Comparison of ENCODE assay signal across 22 mouse cellular contexts in genomic region chr19:55857328-55857727, GRCm38 (mm10).
DNase-seq lines count a peak whose midpoint lies in the region; ATAC-seq and TF ChIP-seq lines count a peak whose summit lies in the region.
"Had no signal": no experiment of that assay in that cellular context is flagged by ENCODE, and none has a peak within 500 bp of the region (broad histone marks: within the 10 kb centered on the region; RNA-seq: fewer than 3 reads in every experiment).

No protein-coding gene starts in this region.

- no peaks in the 10 kb centered on the region for H3K79me2 ChIP-seq in MEL (ENCODE audit: control insufficient read depth, insufficient read depth, low read length, poor library complexity)

- no peak for DNase-seq in kidney, adult 2 months
- DNase-seq in kidney, adult 9 months = no peak
- no peak for DNase-seq in lung, embryonic 14.5 days
- no peak for DNase-seq in lung, postnatal 4 days
- no peak for DNase-seq in MEL (ENCODE audit: low read depth, low spot score)
- DNase-seq in cerebellum, adult 11 months = no peak
- DNase-seq in layer of hippocampus, postnatal 10 days (ENCODE audit: low spot score in 2 of 2) = no peak
- DNase-seq: adrenal gland, postnatal 14 days; cerebellum, adult 9-10 months; gastrocnemius, postnatal 10 days; kidney, adult 18-20 months; kidney, postnatal 25 days; left cerebral cortex, postnatal 4 days; lung, adult 18-20 months; lung, postnatal 36 days; thymus, adult 2 months had no signal

- TF ChIP-seq RAD21 in MEL (IDR thresholded peaks at IDR 0.05; ENCODE audit: low read depth, low read length) = peak; percentile 19

- 0 out of 2 replicates have a peak, but pooled peaks have one; percentile 15 for TF ChIP-seq CTCF in kidney, adult 2 months (conservative IDR thresholded peaks at IDR 0.05; ENCODE audit: insufficient read depth, insufficient read length, low read depth, low read length)
- 0 out of 2 replicates have a peak, but pooled peaks have one; percentile 12 for TF ChIP-seq CTCF in lung, embryonic 14.5 days (IDR thresholded peaks at IDR 0.05; ENCODE audit: low read depth)
- TF ChIP-seq CTCF in MEL (IDR thresholded peaks at IDR 0.05 in 2 of 3, conservative IDR thresholded peaks at IDR 0.05 in 1 of 3; ENCODE audit: control insufficient read depth in 1 of 3, insufficient read depth in 1 of 3, low read depth in 2 of 3, low read length in 3 of 3, poor library complexity in 1 of 3, severe bottlenecking in 1 of 3) = peak in 1 of 3 experiments; percentile 34; a peak in 2 of 6 replicates

- TF ChIP-seq EP300 in MEL (IDR thresholded peaks at IDR 0.05; ENCODE audit: low read depth in 1 of 2, low read length in 2 of 2) = no peak

- no peak overlapping the region for H3K9ac ChIP-seq in lung, embryonic 14.5 days
- H3K9ac ChIP-seq in MEL (ENCODE audit: control insufficient read depth, low read depth, low read length, poor library complexity, severe bottlenecking) = no peak overlapping the region
- H3K9ac ChIP-seq: embryonic facial prominence, embryonic 15.5 days; heart, embryonic 12.5 days; hindbrain, embryonic 12.5 days; limb, embryonic 15.5 days had no signal

- no peaks in the 10 kb centered on the region for H3K27me3 ChIP-seq in kidney, adult 2 months (replicated peaks; ENCODE audit: control insufficient read depth, insufficient read depth, low read length)
- H3K27me3 ChIP-seq in lung, embryonic 14.5 days (ENCODE audit: insufficient read depth, low read length) = no peaks in the 10 kb centered on the region
- no peaks in the 10 kb centered on the region for H3K27me3 ChIP-seq in MEL (ENCODE audit: control insufficient read depth in 1 of 2, insufficient read depth in 2 of 2, low read length in 2 of 2)
- H3K27me3 ChIP-seq: embryonic facial prominence, embryonic 15.5 days; heart, embryonic 12.5 days; hindbrain, embryonic 12.5 days; limb, embryonic 15.5 days had no signal

- peaks cover 4% of the 10 kb centered on the region for H3K4me1 ChIP-seq in kidney, adult 2 months (ENCODE audit: control insufficient read depth, insufficient read depth, low read length)
- peaks cover 3% of the 10 kb centered on the region; the same call in 1 of the 2 replicates for H3K4me1 ChIP-seq in lung, embryonic 14.5 days (ENCODE audit: insufficient read depth)
- peaks cover 47% of the 10 kb centered on the region in 2 experiments for H3K4me1 ChIP-seq in MEL (ENCODE audit: control insufficient read depth in 1 of 2, insufficient read depth in 2 of 2, low read length in 2 of 2)

- TF ChIP-seq POLR2A in kidney, adult 2 months (IDR thresholded peaks at IDR 0.05; ENCODE audit: low read depth, low read length) = no peak
- no peak for TF ChIP-seq POLR2A in MEL (IDR thresholded peaks at IDR 0.05; ENCODE audit: control insufficient read depth in 1 of 2, insufficient read depth in 1 of 2, low read depth in 1 of 2, low read length in 2 of 2, poor library complexity in 1 of 2)

- H3K4me3 ChIP-seq in kidney, adult 2 months (ENCODE audit: insufficient read depth, low read depth, low read length) = no peak overlapping the region
- H3K4me3 ChIP-seq in lung, embryonic 14.5 days (ENCODE audit: low read depth, low read length) = no peak overlapping the region
- H3K4me3 ChIP-seq in MEL (ENCODE audit: control insufficient read depth in 1 of 2, insufficient read depth in 1 of 2, low read depth in 2 of 2, low read length in 2 of 2) = no peak overlapping the region
- H3K4me3 ChIP-seq: embryonic facial prominence, embryonic 15.5 days; heart, embryonic 12.5 days; hindbrain, embryonic 12.5 days; limb, embryonic 15.5 days had no signal

- H3K36me3 ChIP-seq in kidney, adult 2 months (ENCODE audit: control insufficient read depth, insufficient read depth, low read length) = no peaks in the 10 kb centered on the region
- no peaks in the 10 kb centered on the region for H3K36me3 ChIP-seq in lung, embryonic 14.5 days (ENCODE audit: insufficient read depth)
- H3K36me3 ChIP-seq in MEL (ENCODE audit: control insufficient read depth in 1 of 2, insufficient read depth in 2 of 2, low read length in 2 of 2) = peaks cover 0 to 35% of the 10 kb centered on the region in 2 experiments; a peak in 2 of 4 replicates
- H3K36me3 ChIP-seq: embryonic facial prominence, embryonic 15.5 days; heart, embryonic 12.5 days; hindbrain, embryonic 12.5 days had no signal

- ATAC-seq in lung, embryonic 14.5 days (ENCODE audit: insufficient read depth) = no peak
- ATAC-seq: forebrain, embryonic 14.5 days; midbrain, embryonic 16.5 days had no signal

- H3K9me3 ChIP-seq in lung, embryonic 14.5 days (ENCODE audit: low read depth, low read length) = no peaks in the 10 kb centered on the region
- H3K9me3 ChIP-seq in MEL (replicated peaks; ENCODE audit: insufficient read depth, low read length) = no peaks in the 10 kb centered on the region
- H3K9me3 ChIP-seq: embryonic facial prominence, embryonic 15.5 days; heart, embryonic 12.5 days; hindbrain, embryonic 12.5 days; limb, embryonic 15.5 days had no signal

- H3K4me2 ChIP-seq in lung, embryonic 14.5 days = no peak overlapping the region
- H3K4me2 ChIP-seq: embryonic facial prominence, embryonic 15.5 days; heart, embryonic 12.5 days; hindbrain, embryonic 12.5 days; limb, embryonic 15.5 days had no signal

- no peak overlapping the region for H3K27ac ChIP-seq in kidney, adult 2 months (ENCODE audit: insufficient read depth, low read depth, low read length)
- no peak overlapping the region for H3K27ac ChIP-seq in lung, embryonic 14.5 days (ENCODE audit: low read depth)
- no peak overlapping the region for H3K27ac ChIP-seq in MEL (ENCODE audit: control insufficient read depth, low read depth, low read length)
- H3K27ac ChIP-seq: embryonic facial prominence, embryonic 15.5 days; hindbrain, embryonic 12.5 days; limb, embryonic 15.5 days had no signal

- WGBS in kidney, adult 2 months = 85% methylated on average over 4 of the region's 4 CpGs
- 82% methylated on average over 4 of the region's 4 CpGs for WGBS in lung, embryonic 14.5 days

TF ChIP-seq in MEL, 35 proteins besides CTCF, POLR2A, EP300 and RAD21:
- TF ChIP-seq ETS1 (IDR thresholded peaks at IDR 0.05; ENCODE audit: low read depth, low read length) (no peak), ZMIZ1 (IDR thresholded peaks at IDR 0.05; ENCODE audit: low read depth, low read length) (no peak), USF2 (IDR thresholded peaks at IDR 0.05; ENCODE audit: borderline replicate concordance in 1 of 2, insufficient read depth in 1 of 2, low read depth in 1 of 2, low read length in 2 of 2) (no peak), MAFK (IDR thresholded peaks at IDR 0.05; ENCODE audit: borderline replicate concordance, low read depth, low read length) (no peak), CHD1 (IDR thresholded peaks at IDR 0.05; ENCODE audit: low read depth, low read length) (no peak), SMC3 (IDR thresholded peaks at IDR 0.05; ENCODE audit: low read depth, low read length) (peak; percentile 17; the same call in 1 of the 2 replicates)
TF ChIP-seq in MEL: peak in this region for 1.
